Mouse (Mus musculus): Measurements from ENCODE around the gene Rbm20.

Gene Rbm20

DNA sequence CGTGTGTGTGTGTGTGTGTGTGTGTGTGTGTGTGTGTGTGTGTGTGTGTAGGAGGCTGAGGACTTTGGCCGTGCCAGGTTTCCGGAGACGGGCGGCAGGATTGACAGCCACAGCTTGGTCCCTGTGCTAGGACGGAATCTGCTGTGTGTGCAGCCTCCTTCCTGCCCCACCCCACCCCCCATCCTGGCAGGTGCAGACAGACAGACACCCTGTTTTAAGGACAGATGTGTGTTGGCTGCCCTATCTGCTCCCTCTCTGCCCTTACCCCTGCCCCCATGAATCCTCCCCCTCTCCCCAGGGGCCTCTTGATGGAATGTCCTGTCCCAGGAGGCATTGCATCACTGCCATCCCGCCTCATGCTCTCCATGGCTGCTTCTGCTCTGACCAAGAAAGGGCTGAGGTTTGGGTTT, 77.3 kb downstream of the Rbm20 start:
- DNase-seq (ENCODE audit: extremely low read depth, low read depth): no peak

DNA sequence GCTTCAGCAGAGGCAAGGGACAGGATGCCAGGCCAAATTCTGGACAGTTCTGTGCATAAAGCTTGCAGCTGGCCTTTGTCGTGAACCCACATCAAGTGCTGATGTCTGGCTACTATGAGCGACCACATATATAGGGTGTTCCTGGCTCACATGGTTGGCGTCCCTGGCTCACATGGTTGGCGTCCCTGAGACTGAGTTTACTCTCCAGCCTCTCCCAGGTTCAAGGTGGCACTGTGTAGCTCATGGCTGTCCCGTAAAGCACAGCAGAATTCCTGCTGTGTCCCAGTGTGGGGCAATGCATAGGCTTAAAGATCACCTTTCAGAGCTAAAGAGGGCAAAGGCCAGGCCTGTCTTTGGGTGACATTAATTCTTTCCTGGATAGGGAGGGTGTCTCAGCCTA, 78.2 kb downstream of the Rbm20 start:
- DNase-seq (ENCODE audit: extremely low read depth, low read depth): no peak

DNA sequence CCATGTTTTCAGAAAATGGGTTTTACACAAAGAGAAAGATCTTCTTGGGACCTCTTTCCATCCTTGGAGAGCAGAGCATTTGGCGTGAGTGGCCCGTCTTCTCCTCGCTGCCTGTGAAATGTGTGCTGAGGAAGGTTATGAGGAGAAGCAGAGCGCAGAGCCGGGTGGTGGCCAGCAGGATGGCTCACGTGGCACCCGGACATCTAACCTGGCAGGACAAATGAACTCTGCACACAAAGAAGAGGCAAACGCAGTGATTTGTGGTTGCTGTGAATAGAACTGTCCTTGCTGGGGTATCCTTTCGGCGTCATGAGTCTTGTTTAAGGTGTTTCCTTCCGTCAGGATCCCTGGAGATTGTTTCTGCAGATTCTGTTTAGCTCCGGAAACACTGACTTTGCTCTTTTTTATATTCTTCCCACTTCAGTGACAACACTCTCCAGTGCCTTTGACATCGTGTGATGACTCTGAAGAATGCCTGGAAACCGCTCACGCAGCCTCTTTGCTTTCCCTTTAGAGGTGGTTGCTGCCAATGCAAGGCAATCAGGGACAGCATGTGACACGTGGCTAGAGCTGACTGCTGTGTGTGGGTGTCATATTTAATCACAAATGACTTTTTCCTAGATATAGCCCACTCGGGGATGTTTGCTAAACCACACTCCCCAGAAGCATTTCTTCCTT, 80.5 kb downstream of the Rbm20 start:
- no peak for DNase-seq (ENCODE audit: extremely low read depth, low read depth)

DNA sequence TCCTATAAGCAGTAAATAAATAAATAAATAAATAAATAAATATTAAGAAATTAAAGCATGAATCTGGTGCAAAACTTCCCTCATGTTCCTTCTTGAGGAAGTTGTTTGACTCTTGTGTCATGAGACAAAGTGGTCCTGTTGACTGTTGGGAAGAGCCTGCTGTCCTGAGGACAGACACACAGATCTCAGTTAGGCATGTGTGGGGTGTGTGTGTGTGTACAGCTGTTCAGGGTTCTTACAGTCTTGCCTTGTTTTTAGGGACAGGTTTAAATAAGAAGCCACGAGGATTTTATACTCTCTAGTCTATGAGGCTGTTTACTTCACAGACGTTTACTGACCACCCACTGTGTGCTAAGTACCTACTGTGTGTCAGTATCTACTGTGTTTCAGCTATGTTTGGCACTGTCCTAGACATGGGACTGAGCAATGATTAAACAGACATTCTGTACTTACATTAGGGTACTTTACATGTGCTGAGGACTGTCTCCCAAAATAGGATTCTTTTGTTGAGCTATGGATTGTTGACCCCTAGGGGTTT, 81.8 kb downstream of the Rbm20 start:
- DNase-seq (ENCODE audit: extremely low read depth, low read depth): no peak

DNA sequence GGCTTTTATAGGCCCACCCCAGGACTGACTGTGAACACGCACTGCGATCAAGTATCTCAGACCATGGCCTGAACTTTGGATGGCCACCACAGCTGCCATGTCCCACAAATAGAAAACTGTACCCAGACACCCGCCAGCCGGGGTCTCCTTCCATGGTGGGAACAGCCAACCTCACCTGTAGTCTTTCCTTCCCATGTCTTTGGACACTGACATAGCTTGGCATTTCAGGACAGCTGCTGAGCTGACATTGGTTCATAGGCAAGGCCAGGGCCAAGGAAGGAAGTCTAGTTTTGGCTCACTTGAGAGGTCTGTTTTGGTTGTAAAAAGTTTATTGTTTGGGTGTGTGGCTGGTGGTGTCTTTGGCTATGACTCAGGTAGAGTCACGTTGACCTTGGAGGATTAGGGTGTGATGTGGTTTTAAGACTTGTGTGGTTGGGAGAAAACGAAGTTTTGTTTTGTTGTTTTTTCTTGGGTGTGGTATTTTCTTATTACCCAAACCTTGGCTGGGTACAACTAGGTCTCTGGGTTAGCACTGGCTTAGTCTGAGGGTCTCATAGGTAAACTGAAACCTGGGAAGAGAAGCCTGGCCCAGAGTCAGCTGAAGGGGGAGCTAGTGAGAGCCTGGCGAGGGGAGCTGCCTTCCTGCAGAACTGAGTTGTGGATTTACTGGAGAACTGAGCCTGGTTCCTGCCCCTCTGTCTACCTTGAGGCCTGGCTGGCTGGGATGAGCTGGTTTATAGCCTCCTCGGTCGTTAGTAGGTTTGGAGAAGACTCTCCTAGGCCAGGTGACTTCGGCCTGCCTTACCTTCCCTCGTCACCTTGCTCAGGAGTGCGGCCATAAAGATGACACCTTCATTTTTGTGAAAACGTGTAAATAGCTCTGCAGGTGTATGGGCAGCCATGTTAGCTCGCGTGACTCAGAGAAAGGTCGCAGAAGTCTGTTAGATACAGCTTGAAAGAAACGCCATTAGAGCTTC, 83.3 kb downstream of the Rbm20 start:
- DNase-seq (ENCODE audit: extremely low read depth, low read depth): no peak

DNA sequence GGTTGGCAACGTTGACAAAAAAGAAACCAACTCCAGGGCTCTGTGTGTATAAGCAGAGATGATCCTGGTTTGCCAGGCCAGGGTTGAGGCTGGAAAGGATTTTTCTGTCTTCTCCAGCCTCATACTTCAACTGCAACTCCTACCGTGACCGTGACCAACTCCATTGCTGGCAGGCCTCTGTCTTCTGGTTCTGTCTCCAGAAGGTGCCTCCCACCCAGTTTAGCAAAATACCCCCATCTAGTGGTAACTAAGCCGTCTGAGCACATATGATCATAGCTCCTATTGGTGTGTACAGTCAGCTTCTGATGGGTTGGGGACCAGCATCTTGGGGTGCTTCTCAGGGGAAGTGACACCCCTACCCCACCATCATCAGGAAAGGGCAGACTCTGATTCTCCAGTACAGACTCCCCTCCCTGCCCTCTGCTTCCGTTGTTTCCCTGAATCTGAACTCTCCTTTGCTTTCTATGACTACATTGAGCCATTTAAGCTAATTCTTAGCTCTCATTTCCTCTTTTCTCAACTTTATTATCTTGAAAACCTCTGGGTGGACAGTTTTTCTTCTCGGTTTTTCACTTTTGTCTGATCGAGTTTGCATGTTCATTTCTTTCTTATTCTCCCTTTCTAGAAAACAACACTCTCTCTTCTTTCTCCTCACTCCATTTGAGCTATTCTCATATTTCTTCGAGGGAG, 85.8 kb downstream of the Rbm20 start:
- DNase-seq (ENCODE audit: extremely low read depth, low read depth): peak; percentile 71

DNA sequence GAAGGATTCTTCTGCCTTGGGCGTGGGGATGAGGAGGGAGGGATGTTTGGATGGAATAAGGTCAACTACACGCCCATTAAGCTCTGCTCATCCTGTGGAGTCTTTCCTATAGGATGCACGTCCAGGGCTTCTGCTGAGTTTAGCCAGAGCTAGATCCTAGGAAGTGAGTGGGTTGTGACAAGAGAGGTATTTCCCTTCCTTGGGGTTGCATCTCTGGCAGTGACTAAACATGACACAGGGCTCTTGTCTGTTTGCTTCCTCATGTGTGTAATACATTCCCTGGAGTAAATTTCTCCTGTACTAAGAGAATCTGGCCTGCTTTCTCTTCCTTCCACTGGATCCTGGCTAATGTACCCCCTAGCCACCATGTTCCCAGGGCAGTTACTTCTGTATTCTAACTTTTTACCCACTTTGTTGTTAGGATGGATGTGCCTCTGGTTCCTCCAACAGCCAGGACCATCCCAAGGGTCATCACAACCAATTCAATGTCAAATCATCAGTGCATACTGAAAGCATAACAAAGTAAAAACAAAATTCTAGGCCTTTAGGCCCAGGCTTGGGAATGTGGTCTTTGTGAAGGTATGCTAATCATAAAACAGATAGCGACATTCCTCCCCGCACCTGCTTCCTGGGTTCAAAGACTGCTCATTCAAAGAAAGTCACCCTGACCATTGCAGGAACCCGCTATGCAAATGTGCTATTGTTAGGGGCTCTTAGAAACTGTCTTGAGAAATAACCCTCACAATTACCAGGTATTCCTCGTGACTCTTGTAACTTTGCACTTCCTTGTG, 87.8 kb downstream of the Rbm20 start:
- DNase-seq (ENCODE audit: extremely low read depth, low read depth): no peak

DNA sequence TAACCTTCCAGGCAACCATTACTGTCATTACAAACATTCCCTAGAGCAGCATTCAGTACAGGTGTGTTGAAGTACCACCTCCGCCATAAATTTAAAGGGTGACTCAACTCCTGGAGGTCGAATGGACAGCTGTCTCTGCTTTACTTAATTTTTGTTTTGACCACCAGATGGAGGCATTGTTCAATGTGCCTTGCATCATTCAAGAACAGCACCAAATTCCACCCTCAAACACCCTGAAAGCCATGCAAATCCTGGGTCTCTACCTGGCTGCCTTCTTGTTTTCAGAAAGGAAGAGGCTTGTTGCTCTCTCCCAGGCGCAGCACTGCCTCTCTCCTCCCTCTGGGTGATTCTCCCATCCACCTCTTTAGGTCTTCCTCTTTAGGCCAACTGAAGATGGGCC, 91.4 kb downstream of the Rbm20 start:
- peak; percentile 65 for DNase-seq (ENCODE audit: extremely low read depth, low read depth)

DNA sequence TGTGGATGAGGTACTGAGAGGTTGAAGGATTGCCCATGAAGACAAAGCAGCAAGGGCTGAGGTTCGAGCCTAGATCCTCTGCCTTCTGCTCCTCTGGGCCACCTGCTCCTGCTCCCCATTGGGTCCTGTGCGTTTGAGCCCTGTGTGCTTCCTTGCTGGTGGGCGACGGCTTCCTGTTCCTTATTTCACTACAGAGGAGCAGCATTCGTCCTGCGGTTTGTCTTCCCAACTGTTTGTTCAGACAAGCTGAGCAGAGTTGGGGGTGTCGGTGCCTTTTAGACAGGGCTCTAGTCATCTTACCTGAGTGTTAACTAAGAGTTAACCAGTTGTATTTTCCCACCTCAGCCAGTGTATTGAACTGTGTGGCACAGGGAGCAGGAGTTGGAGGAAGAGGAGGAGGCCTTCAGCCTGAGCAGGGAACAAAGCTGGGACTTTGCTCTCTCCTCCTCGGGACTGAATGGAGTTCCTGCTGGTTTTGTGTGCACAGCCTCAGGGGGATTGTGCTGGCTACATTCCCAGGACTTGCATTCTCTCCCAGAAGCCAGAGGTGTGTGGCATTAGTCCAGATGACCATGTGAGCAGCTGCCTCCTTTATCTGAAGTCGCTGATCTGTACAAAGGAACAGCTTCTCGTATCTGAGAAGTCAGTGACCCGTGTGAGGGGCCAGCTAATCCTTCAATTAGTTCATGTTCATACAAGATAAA, 97.0 kb downstream of the Rbm20 start:
- DNase-seq (ENCODE audit: extremely low read depth, low read depth): peak; percentile 68

DNA sequence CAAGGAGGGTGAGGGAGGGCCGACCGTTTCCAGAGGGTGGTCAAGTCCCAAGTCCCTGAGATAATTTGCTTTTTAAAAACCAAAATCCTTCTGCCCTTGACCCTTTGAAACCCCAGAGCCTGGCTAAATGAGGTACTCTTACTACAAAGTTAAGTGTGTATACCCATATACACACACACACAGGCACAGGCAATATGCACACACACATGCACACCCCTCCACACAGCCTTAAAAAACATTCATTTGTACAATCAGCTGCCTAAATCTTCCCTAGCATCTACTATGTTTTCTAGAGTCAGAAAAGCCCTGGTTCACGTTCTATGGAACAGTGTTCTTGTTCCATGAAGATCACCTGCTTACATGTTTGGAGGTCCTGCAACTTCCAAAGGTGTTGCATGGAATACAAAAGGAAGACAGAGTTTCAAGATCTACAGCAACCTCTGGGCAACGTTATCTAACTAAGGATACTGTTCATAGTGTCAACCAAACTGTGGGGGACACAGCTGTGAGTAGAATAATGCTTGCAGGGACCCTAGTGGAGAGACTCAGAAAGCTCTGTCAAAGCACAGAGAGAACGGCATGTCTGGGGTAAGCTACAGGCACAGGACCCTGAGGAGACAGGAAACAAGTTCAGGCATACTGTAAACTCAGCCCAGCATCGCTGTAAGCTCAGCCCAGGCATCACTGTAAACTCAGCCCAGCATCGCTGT, 97.7 kb downstream of the Rbm20 start:
- DNase-seq (ENCODE audit: extremely low read depth, low read depth): no peak

DNA sequence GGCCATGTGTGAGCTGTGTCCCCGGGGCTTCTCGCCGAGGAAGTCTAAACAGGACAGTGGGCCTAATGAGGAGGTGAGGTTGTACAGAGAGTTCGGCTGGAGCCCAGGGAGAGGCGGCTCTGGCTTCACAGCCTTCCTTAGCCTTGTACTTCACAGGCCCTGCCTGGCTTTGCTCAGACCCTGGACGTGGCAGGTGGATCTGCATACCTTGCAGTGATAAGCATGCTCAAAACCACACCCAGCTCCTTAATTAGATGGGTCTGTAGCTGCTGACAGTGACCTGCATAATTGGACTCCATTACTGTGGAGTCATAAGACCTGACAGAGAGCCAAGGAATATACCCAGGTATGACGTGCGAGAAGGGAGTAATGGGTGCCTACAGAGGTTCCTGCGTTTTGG, 102.3 kb downstream of the Rbm20 start:
- no peak for DNase-seq (ENCODE audit: extremely low read depth, low read depth)

DNA sequence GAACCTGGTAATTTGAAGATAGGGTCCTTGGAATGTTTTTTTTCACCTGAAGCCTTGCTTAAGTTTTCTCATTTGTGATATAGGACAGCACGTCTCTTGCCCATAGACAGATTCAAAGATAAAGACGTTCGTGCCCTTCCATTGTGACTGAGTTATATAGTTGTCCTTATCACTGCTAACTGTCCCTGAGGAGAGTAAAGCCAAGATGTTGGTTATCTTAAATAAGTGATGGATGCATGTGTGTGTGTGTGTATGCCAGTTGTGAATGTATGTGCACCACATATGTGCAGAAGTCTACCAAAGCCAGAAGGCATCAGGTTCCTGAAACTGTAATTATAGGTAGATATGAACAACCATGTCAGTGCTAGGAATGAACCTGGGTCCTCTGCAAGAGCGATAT, 102.7 kb downstream of the Rbm20 start:
- no peak for DNase-seq (ENCODE audit: extremely low read depth, low read depth)

DNA sequence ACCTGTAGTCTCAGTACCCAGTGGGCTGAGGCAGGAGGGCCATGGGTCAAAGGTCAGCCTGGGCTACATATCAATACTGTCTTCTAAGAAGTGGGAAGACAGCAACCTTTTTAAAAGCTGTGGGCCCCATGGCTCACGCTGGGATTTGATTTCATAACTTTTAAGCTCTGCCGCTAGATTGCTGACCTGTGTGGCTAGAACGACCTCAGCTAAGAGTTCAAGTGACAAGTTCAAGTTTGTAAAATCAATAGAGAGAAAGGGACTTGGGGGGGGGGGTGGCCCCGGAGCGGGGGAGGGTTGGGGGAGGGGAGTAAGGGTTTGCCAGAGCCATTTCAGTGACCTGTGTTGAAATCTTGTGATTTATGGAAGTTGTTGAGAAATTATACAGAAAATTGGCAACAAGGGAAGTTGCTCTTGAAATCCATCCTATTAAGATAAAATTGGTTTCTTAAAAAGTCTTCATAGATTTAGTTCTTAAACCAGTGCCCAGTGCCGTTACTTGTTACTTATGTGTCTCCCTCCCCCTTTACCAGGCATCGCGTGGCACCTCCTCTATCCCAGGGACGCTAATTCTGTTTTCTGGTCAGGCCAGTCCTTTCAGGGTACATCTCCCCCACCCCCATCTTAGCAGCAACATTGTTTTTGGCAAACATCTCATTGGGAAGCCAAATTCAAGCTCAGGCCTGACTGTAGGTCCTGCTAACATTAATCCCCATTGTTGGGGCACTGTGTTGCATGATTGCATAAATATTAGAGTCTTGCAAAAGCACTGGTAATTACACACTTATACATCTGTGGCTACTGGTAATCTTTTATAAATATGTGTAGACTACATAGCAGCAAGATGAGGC, 103.9 kb downstream of the Rbm20 start:
- no peak for DNase-seq (ENCODE audit: extremely low read depth, low read depth)

DNA sequence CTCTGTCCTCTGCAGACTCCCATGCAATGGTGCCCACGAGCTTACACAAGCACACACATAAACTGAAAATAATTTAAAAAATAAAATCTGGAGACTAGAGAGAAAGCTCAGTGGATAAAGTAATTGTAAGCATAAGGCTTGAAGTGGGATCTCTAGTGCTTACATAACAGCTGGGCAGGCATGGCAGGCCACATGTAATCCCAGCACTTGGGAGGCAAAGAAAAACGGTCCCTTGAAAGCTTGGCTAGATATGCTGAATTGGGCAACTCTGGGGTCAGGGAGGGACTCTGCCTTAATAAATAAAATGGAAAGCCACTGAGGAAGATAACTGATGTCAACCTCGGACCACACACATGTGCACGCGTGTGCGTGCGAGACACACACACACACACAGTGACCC, 104.7 kb downstream of the Rbm20 start:
- no peak for DNase-seq (ENCODE audit: extremely low read depth, low read depth)

DNA sequence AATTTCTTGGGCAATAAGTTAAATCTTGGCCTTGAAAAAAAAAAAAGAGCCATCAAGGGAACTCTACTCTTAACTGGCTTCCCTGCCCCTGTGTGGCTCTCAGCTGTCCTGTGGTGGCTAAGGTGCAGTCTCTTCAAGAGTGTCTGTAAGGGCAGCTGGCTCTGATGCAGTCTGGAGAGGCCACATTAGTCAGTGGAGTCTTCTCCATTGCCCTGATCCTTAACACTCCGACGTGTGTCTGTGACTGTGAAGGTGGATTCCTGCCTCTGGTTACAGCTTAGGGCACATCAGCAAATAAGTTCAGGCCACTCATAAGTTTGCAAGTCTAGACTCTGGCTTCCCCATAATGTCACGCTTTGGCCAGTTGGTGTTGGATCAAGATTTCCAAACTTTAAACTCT, 108.2 kb downstream of the Rbm20 start:
- no peak for DNase-seq (ENCODE audit: extremely low read depth, low read depth)

DNA sequence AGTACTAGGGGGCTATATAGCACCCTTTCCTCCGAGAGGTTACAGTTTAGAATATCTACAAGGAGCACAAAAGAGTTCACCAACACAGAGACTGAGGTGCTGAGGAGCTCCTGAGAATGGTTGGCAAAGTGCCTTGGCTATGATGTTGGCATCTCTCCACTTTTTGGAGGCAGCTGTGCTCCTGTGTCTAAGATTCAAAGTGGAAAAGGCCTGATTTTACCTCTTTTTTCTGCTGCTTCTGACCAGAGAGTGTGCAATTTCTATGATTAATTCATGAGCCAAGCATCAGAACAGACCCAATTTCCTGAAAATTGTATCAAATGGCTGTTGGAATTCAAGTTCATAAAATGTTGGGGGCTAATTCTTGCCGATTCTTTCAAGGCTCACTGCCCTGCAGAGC, 109.1 kb downstream of the Rbm20 start:
- DNase-seq (ENCODE audit: extremely low read depth, low read depth): no peak

DNA sequence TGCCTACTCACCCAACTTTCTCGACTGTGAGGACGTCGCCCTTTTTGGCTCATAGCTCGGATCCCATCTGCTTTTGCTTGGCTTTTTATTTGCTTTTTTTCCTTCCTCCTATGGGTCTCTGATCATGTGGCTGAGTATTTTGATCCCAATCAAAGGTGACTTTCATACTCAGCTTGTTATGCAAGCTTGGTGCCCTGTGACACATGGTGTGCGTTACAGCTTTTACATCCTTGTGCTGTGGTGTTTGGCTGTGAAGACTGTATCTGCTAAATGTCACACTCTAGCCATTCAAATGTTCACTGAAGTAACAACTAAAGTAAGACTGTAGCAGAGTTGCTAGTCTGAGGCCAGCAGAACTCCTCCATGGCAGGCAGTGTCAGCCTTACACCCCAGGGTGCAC, 109.7 kb downstream of the Rbm20 start:
- no peak for DNase-seq (ENCODE audit: extremely low read depth, low read depth)

DNA sequence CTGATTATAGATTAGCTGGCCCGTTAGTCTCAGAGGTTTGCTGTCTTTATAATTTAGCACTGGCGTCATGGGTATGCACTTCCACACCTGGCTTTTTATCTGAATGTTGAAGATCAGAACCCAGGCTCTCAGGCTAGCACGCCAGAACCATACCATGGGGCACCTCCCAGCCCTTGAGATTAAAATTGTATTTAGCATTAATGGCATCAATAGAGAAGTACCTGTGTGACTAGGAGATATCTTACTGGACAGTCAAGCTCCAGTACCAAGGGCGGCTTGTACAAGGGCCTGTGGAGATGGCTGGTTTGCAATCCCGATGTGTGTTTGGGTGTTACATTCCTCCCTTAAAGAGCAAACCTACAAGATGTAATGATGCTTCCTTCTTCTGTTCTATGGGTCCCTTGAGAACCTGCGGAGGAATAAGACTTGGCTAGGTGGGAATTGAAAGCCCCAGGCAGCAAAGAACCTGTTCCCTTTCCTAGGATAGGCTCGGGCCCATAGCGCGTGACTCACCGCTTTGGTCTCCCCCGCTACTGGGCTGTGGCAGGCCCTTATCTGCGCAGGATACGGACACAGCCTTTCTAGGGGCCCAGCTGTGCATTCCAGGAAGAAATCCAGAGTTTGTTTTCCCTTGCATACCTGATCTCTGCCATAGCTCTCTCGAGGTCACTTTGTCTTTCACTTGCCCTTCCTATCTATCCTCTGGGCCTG, 111.7 kb downstream of the Rbm20 start:
- no peak for DNase-seq (ENCODE audit: extremely low read depth, low read depth)
